Comparison of ENCODE assay signal across 22 mouse cellular contexts in genomic region chr7:143275030-143275429, GRCm38 (mm10).
"Had no signal": no experiment of that assay in that cellular context is flagged by ENCODE, and none has a peak within 500 bp of the region (broad histone marks: within the 10 kb centered on the region; RNA-seq: fewer than 3 reads in every experiment).

No protein-coding gene starts in this region.

- H3K27me3 ChIP-seq: limb, embryonic 13.5 days; liver, embryonic 13.5 days; lung, embryonic 15.5 days; neural tube, embryonic 12.5 days; stomach, embryonic 15.5 days had no signal

- H3K4me1 ChIP-seq: neural tube, embryonic 12.5 days had no signal

- DNase-seq: kidney, adult 18-20 months; kidney, postnatal 25 days; layer of hippocampus, adult 9-11 months; liver, embryonic 13.5 days; lung, postnatal 10 days; lung, postnatal 36 days; midbrain, embryonic 14.5 days; retina, postnatal 1 day; right cerebral cortex, postnatal 25 days; spleen, adult 18-20 months; thymus, adult 18-20 months; thymus, postnatal 4 days had no signal

- H3K4me2 ChIP-seq: limb, embryonic 13.5 days; liver, embryonic 13.5 days; lung, embryonic 15.5 days; midbrain, embryonic 11.5 days; neural tube, embryonic 12.5 days; stomach, embryonic 15.5 days had no signal

- H3K36me3 ChIP-seq: lung, embryonic 15.5 days; neural tube, embryonic 12.5 days; stomach, embryonic 15.5 days had no signal

- ATAC-seq: hindbrain, postnatal 0 days; inflammation-experienced regulatory T-cells, adult 6 months had no signal

- H3K4me3 ChIP-seq: layer of hippocampus, adult 2 months; limb, embryonic 10.5 days; limb, embryonic 13.5 days; liver, embryonic 13.5 days; lung, embryonic 15.5 days; neural tube, embryonic 12.5 days; stomach, embryonic 15.5 days had no signal

- H3K9ac ChIP-seq: limb, embryonic 13.5 days; liver, embryonic 13.5 days; lung, embryonic 15.5 days; neural tube, embryonic 12.5 days; stomach, embryonic 15.5 days had no signal

- H3K27ac ChIP-seq: hindbrain, postnatal 0 days; kidney, postnatal 0 days; layer of hippocampus, adult 2 months; limb, embryonic 10.5 days; limb, embryonic 13.5 days; liver, embryonic 13.5 days; lung, embryonic 15.5 days; neural tube, embryonic 12.5 days; stomach, embryonic 15.5 days had no signal

- H3K9me3 ChIP-seq: limb, embryonic 10.5 days; limb, embryonic 13.5 days; liver, embryonic 13.5 days; lung, embryonic 15.5 days; neural tube, embryonic 12.5 days; stomach, embryonic 15.5 days had no signal
